Mouse (Mus musculus) midbrain, embryonic 14.5 days (tissue): ENCODE measurements around the gene Nek9. TPM values are rescaled to one million over a fixed set of nuclear protein-coding genes. Genes with fewer than 3 reads are reported as not detected.

Experiments
- ATAC-seq: fragments of 200-750 bp; cut with Nextera tagmentation; 2 replicates; pipeline ENCODE4 v1.8.0; 2017; ENCODE audit warnings: moderate number of reproducible peaks, moderate library complexity; ENCODE audit not compliant: low FRiP score, low TSS enrichment
- DNase-seq: peaks from one replicate; pipeline ENCODE4 v3.0.0-alpha.2; 2015
- H3K27ac ChIP-seq: fragments of 300-500 bp; sonication (generic); replicated peaks from 2 replicates; pipeline ENCODE4 v1.5.1; 2014; ENCODE audit warnings: mild to moderate bottlenecking, low read depth, low read length, moderate library complexity
- H3K27me3 ChIP-seq: fragments of 300-500 bp; sonication (generic); 2 replicates; pipeline ENCODE4 v1.6.1; 2014; ENCODE audit warnings: low read length, control low read depth, mixed read lengths; ENCODE audit not compliant: control insufficient read depth, insufficient read depth
- H3K36me3 ChIP-seq: fragments of 300-500 bp; sonication (generic); 2 replicates; pipeline ENCODE4 v1.6.1; 2014; ENCODE audit warnings: low read length, control low read depth; ENCODE audit not compliant: control insufficient read depth, insufficient read depth
- H3K4me1 ChIP-seq: fragments of 300-500 bp; sonication (generic); 2 replicates; pipeline ENCODE4 v1.6.1; 2014; ENCODE audit warnings: mild to moderate bottlenecking, antibody characterized with exemption, low read length, control low read depth; ENCODE audit not compliant: control insufficient read depth, insufficient read depth
- H3K4me2 ChIP-seq: fragments of 300-500 bp; sonication (generic); 2 replicates; pipeline ENCODE4 v1.6.1; 2014; ENCODE audit warnings: mild to moderate bottlenecking, low read length, moderate library complexity
- H3K4me3 ChIP-seq: fragments of 300-500 bp; sonication (generic); replicated peaks from 2 replicates; pipeline ENCODE4 v1.5.1; 2014; ENCODE audit warnings: low read depth, low read length
- H3K9ac ChIP-seq: fragments of 300-500 bp; sonication (generic); replicated peaks from 2 replicates; pipeline ENCODE4 v1.6.1; 2014; ENCODE audit warnings: mild to moderate bottlenecking, low read length, moderate library complexity
- H3K9me3 ChIP-seq: fragments of 300-500 bp; sonication (generic); 2 replicates; pipeline ENCODE4 v1.6.1; 2016; ENCODE audit warnings: low read length, control low read depth, mixed read lengths; ENCODE audit not compliant: control insufficient read depth
- WGBS: fragments of 180-500 bp; shearing (Covaris S2); extraction: QIAGEN DNeasy Blood & Tissue Kit; methylation state at CpG from one replicate; pipeline ENCODE4 v1.1.7; 2014; 5-methylcytosine and 5-hydroxymethylcytosine counted together
- polyA plus RNA-seq: library from polyadenylated mRNA; unstranded; fragments of >200 nt; fragmentation: Nextera tagmentation; extraction: Ambion mirVana; gene quantifications from 2 replicates; pipeline ENCODE4 v1.2.1, GENCODE M21; 2014

The Nek9 gene
- polyA plus RNA-seq, 1 experiment from 2014 or later = 10.3 TPM

DNA sequence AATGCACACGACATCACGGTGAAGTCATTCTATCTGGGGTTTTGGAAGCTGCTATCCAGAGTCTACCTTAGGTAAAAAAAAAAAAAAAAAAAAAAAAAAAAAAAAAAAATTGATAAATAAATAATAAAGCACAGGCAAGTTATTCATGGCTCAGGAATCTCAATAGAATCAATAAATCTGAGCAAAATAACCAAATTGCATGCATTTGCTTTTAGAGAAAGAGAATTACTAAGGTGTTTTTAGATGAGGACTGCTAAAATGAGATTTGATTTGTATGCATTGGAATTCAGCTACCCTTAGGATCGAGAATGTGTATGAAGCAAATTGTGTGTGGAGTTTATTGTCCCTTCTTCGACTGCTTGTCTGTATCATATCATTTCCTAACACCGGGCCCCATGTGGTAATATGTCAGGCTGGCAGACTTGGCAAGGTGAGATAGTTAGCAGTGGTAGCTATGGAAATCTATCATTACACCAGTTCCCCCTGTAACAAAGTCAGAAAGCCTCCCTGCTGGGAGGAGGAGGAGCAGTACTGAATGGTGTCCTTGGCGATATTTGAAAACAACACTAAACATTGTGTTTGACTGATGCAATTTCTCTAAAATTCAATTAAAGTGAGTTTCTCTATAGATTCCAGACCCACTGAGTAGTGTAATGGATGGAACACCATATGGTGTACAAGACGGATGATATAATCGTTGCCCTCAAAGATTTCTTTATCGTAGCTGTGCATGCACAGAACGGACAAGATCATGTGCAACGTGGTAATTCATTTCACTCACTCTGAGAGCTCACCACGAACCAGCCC, 58.1 kb downstream of the Nek9 start:
- no peaks in the 10 kb centered on the region for H3K27me3 ChIP-seq
- 0 out of 2 replicates have a peak overlapping the region, but pooled peaks have one; percentile 8 for H3K27ac ChIP-seq
- no peak overlapping the region for H3K9ac ChIP-seq
- 68% methylated on average over 12 of the region's 12 CpGs for WGBS
- H3K9me3 ChIP-seq = no peaks in the 10 kb centered on the region
- H3K4me2 ChIP-seq = peak overlapping the region; percentile 93
- DNase-seq = no peak
- H3K36me3 ChIP-seq = no peaks in the 10 kb centered on the region
- 0 out of 2 replicates have a peak, but pooled peaks cover 5% of the 10 kb centered on the region for H3K4me1 ChIP-seq
- peak; percentile 31; the same call in 1 of the 2 replicates for ATAC-seq
- H3K4me3 ChIP-seq = peak overlapping the region; percentile 64

DNA sequence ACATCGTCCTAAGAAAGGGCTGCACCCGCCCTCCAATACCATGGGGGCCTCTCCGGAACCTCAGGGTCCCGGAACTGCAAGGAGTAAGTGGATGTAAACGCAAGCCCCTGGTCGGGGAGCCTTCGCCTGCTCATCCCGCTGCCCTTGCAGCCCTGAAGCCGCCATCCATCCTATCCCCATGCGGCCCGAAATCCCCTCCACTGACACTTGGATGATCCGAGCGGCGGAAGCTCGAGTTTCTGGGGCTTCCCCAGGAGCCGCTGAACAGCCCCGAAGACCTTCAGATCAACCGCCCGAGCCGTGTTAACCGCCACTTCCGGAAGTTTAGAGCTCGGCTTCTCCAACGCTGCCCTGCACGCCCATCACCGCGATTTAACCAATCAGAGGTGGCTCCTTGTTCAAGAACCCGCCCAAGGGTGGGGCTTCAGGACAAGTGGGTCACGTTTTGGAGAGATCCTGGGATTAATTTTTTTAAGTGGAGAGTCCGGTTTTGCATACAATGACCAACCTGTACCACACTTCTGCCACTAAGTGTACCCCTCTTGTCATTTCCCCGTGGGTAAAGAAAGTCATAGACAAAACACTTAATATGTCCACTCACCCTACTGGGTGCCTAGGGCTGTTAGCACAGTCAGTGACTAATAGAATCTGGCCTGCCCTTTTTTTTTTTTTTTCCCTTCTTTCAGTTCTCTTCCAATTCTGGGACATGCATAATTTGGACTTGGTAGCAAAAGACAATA, 58.9 kb downstream of the Nek9 start:
- peak overlapping the region; percentile 75 for H3K9ac ChIP-seq
- H3K27ac ChIP-seq = peak overlapping the region; percentile 78
- H3K9me3 ChIP-seq = no peaks in the 10 kb centered on the region
- WGBS = under 1% methylated on average over 31 of the region's 31 CpGs
- no peaks in the 10 kb centered on the region for H3K36me3 ChIP-seq
- peak; percentile 98 for DNase-seq
- H3K27me3 ChIP-seq = no peaks in the 10 kb centered on the region
- 0 out of 2 replicates have a peak, but pooled peaks cover 5% of the 10 kb centered on the region for H3K4me1 ChIP-seq
- H3K4me3 ChIP-seq = peak overlapping the region; percentile 64
- H3K4me2 ChIP-seq = peak overlapping the region; percentile 93
- peak; percentile 96 for ATAC-seq

DNA sequence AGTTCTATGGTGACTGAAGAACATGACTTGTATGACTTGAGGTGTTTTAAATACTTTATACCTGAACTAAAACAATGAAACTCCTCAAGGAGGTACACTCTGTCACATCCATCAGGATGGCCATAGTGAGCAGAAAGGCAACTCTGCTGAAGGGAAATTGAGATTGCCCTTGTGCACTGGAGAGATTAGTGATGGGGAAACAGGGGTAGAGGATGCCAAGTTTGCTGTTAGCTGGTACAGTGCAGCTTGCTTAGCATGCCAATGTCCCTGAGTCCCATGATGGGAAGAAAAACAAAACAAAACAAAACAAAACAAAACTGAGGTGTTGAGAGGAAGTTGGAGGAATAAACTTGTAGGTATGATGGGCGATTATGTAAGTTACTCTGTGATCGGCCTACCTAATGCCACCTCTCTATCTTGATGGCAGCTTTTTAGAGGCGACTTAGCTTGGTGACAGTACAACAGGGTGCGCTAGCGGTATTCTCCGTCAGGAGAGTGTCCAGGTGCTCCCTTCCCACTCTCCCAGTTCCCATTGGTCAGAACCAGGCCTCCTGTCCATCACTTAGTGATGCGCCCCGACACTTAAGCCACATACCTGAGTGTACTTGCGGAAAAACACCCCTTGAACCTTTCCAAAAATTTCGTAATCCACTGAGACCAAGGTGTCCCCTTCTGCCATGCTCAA, 59.6 kb downstream of the Nek9 start:
- H3K27me3 ChIP-seq = no peaks in the 10 kb centered on the region
- no peaks in the 10 kb centered on the region for H3K9me3 ChIP-seq
- DNase-seq (no peak), ATAC-seq (no peak)
- peak overlapping the region; percentile 93 for H3K4me2 ChIP-seq
- H3K4me3 ChIP-seq = peak overlapping the region; percentile 64
- peak overlapping the region; percentile 75 for H3K9ac ChIP-seq
- H3K4me1 ChIP-seq = 0 out of 2 replicates have a peak, but pooled peaks cover 5% of the 10 kb centered on the region
- peak overlapping the region; percentile 78 for H3K27ac ChIP-seq
- H3K36me3 ChIP-seq = no peaks in the 10 kb centered on the region
- 8% methylated on average over 10 of the region's 10 CpGs for WGBS

DNA sequence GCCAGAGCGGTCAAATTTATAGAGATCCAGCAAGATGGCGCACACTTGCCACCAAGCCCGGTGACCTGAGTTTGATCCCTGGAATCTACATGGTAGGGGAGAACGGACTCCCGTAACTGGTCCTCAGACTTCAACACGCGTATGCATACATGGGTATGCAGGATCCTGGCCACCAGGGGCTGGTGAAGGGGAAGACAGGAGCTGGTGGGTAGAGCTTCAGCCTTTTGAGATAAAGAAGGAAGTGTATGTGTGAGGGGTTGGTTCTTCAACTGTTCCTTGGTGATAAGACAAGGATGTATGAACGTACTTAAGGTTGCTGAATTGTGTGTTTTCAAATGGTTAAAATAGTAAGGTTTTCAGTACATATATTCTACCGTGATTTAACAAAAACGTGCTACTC, 60.2 kb downstream of the Nek9 start:
- Histone ChIP-seq H3K9ac (no peak overlapping the region), H3K4me3 (no peak overlapping the region), H3K4me2 (no peak overlapping the region), H3K36me3 (no peaks in the 10 kb centered on the region), H3K4me1 (0 out of 2 replicates have a peak, but pooled peaks cover 5% of the 10 kb centered on the region), H3K27me3 (no peaks in the 10 kb centered on the region), H3K27ac (no peak overlapping the region), H3K9me3 (no peaks in the 10 kb centered on the region)
- WGBS = 97% methylated on average over 10 of the region's 10 CpGs
- DNase-seq (no peak), ATAC-seq (no peak)

DNA sequence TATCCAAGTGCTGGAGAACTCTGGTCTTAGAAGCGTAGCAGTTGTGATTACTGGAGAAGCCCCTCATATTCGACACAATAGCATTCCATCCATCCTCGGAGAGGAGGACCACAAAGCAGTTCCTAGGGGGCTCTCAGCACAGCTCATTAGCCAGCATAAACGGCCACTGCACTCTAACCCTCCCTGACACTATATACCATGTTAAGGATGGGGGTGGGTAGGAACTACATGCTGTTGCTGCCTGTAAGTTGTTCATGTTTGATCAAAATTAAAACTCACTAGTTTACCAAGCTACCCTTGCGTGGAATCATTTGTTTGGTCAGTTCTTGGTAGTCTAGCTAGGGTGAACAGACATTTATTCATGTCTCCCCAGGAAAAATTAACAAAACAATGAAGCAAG, 62.9 kb downstream of the Nek9 start:
- H3K27ac ChIP-seq = no peak overlapping the region
- 0 out of 2 replicates have a peak, but pooled peaks cover 5% of the 10 kb centered on the region for H3K4me1 ChIP-seq
- ATAC-seq (no peak), DNase-seq (no peak)
- no peak overlapping the region for H3K4me2 ChIP-seq
- no peaks in the 10 kb centered on the region for H3K36me3 ChIP-seq
- H3K9me3 ChIP-seq = no peaks in the 10 kb centered on the region
- H3K27me3 ChIP-seq = no peaks in the 10 kb centered on the region
- no peak overlapping the region for H3K9ac ChIP-seq
- H3K4me3 ChIP-seq = no peak overlapping the region
- 72% methylated on average over 5 of the region's 5 CpGs for WGBS

DNA sequence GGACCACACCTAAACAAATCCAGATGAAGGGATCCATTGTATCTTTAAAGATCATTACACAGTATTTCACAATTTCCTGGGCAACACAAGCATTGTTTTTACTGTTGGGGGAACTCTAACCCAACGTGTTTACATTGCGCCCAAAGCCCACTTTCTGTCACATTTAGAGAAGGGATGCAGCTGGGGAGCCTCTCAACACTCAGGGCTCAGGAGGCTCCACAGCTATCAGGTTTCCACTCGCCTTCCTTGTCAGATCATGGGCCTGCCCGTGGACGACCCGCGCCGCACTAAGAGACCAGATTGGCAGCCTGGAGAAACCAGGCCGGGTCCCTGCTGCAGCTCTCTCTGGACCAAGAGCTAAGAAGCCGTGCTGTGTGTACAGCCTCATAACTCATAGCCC, 65.7 kb downstream of the Nek9 start:
- Histone ChIP-seq H3K4me1 (no peaks in the 10 kb centered on the region), H3K27me3 (no peaks in the 10 kb centered on the region), H3K4me3 (no peak overlapping the region), H3K4me2 (no peak overlapping the region), H3K9me3 (no peaks in the 10 kb centered on the region), H3K27ac (no peak overlapping the region), H3K9ac (no peak overlapping the region), H3K36me3 (no peaks in the 10 kb centered on the region)
- no peak for ATAC-seq
- WGBS = 91% methylated on average over 10 of the region's 10 CpGs
- no peak for DNase-seq

DNA sequence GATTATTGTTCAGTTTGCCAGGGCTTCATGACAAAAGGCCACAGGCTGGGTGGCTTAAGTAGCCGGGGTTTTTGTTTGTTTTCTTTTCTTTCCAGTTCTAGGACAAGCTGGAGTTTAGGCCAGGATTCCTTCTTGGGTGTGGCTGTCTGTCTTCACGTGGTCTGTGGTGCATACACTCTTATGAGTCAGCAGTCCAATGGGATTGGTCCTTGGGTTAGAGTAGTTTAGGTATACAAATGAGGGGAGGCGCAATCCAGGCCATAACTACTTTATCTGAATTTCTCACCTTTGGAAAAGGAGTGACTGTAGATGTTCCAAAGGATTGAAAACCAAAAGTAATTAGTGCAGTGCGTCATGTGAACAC, 67.3 kb downstream of the Nek9 start:
- Histone ChIP-seq H3K9me3 (0 out of 2 replicates have a peak, but pooled peaks cover 7% of the 10 kb centered on the region), H3K27me3 (no peaks in the 10 kb centered on the region), H3K4me1 (no peaks in the 10 kb centered on the region), H3K36me3 (no peaks in the 10 kb centered on the region), H3K9ac (no peak overlapping the region), H3K27ac (no peak overlapping the region), H3K4me2 (no peak overlapping the region), H3K4me3 (no peak overlapping the region)
- WGBS = 80% methylated on average over 4 of the region's 4 CpGs
- DNase-seq (no peak), ATAC-seq (no peak)

DNA sequence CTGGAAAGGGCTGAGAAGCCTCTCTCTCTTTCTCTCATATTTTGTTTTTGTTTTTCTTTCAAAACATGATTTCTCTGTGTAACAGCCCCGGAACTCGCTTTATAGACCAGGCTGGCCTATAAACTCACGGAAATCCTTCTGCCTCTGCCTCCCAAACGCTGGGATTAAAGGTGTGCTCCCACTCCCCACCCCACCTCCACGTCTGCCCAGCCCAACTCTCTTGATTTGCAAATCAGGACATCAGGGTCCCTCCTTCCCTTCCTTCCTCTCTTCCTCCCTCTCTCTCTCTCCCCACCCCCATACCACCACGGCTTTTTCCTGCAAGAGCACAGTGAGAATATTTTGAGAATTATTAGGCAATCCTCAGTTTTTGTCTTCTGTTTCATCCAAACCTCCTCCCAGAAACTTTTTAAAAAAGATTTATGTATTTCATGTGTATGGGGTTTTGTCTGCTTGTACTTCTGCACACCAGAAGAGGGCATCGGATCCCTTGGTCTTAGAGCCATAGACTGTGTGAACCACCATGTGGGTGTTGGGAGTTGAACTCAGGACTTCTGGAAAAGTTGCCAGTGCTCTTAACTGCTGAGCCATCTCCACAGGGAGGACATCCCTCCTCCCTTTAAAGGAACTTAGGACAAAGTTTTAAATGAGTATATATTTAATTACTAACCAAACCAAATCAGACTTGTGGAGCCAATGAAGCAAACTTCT, 67.9 kb downstream of the Nek9 start:
- no peaks in the 10 kb centered on the region for H3K4me1 ChIP-seq
- no peak overlapping the region for H3K27ac ChIP-seq
- ATAC-seq (no peak), DNase-seq (no peak)
- H3K4me3 ChIP-seq = no peak overlapping the region
- 76% methylated on average over 7 of the region's 7 CpGs for WGBS
- H3K9me3 ChIP-seq = 0 out of 2 replicates have a peak, but pooled peaks cover 7% of the 10 kb centered on the region
- peak overlapping the region; percentile 65 for H3K4me2 ChIP-seq
- H3K36me3 ChIP-seq = no peaks in the 10 kb centered on the region
- H3K27me3 ChIP-seq = no peaks in the 10 kb centered on the region
- no peak overlapping the region for H3K9ac ChIP-seq
